Mouse (Mus musculus) hindbrain, postnatal 0 days (tissue): ENCODE measurements around the gene Ror2. TPM values are rescaled to one million over a fixed set of nuclear protein-coding genes. Genes with fewer than 3 reads are reported as not detected.

Source experiments
- ATAC-seq: fragments of 200-750 bp; cut with Nextera tagmentation; 2 replicates; pipeline ENCODE4 v1.8.0; 2017; ENCODE audit warnings: mild to moderate bottlenecking, moderate TSS enrichment, moderate library complexity
- DNase-seq: peaks from one replicate; pipeline ENCODE4 v3.0.0-alpha.2; 2015; ENCODE audit warnings: low spot score
- H3K27ac ChIP-seq: fragments of 300-500 bp; sonication (generic); 2 replicates; pipeline ENCODE4 v1.5.1; 2014; ENCODE audit warnings: mild to moderate bottlenecking
- H3K27me3 ChIP-seq: fragments of 300-500 bp; sonication (generic); 2 replicates; pipeline ENCODE4 v1.6.1; 2014; ENCODE audit warnings: low read length, mixed read lengths; ENCODE audit not compliant: insufficient read depth
- H3K36me3 ChIP-seq: fragments of 300-500 bp; sonication (generic); 2 replicates; pipeline ENCODE4 v1.6.1; 2014; ENCODE audit warnings: low read length, mixed read lengths; ENCODE audit not compliant: insufficient read depth
- H3K4me1 ChIP-seq: fragments of 300-500 bp; sonication (generic); 2 replicates; pipeline ENCODE4 v1.6.1; 2014; ENCODE audit warnings: antibody characterized with exemption, low read length, mixed read lengths; ENCODE audit not compliant: insufficient read depth
- H3K4me2 ChIP-seq: fragments of 300-500 bp; sonication (generic); 2 replicates; pipeline ENCODE4 v1.6.1; 2014; ENCODE audit warnings: low read depth, mild to moderate bottlenecking, low read length, moderate library complexity, mixed read lengths
- H3K4me3 ChIP-seq: fragments of 300-500 bp; sonication (generic); 2 replicates; pipeline ENCODE4 v1.5.1; 2014; ENCODE audit warnings: low read length
- H3K9ac ChIP-seq: fragments of 300-500 bp; sonication (generic); replicated peaks from 2 replicates; pipeline ENCODE4 v1.6.1; 2014; ENCODE audit warnings: mild to moderate bottlenecking, low read length, moderate library complexity, mixed read lengths
- H3K9me3 ChIP-seq: fragments of 300-500 bp; sonication (generic); 2 replicates; pipeline ENCODE4 v1.6.1; 2016; ENCODE audit warnings: low read length, mixed read lengths
- CTCF ChIP-seq: IDR thresholded peaks from 2 replicates; pipeline ENCODE4 v1.5.1; 2016; ENCODE audit warnings: antibody characterized with exemption, control low read depth, low read depth
- WGBS: fragments of 180-500 bp; shearing (Covaris S2); extraction: QIAGEN DNeasy Blood & Tissue Kit; methylation state at CpG from one replicate; pipeline ENCODE4 v1.1.7; 2014; 5-methylcytosine and 5-hydroxymethylcytosine counted together
- polyA plus RNA-seq: library from polyadenylated mRNA; unstranded; fragments of >200 nt; fragmentation: Nextera tagmentation; extraction: Ambion mirVana; gene quantifications from 2 replicates; pipeline ENCODE4 v1.2.1, GENCODE M21; 2015
- total RNA-seq: library from RNA; depleted of rRNA; stranded (reverse); fragments of >200 nt; gene quantifications from 2 replicates; pipeline ENCODE4 v1.2.3, GENCODE M21; 2014

Ror2 gene
- total and polyA plus RNA-seq, 2 experiments from 2014 or later: 2.5 to 7.5 TPM

GRCm38 (mm10) chr13:53125627-53126026 lies 160.3 kb downstream of the Ror2 start:
- Histone ChIP-seq H3K4me2 (no peak overlapping the region), H3K9me3 (no peaks in the 10 kb centered on the region), H3K27ac (no peak overlapping the region), H3K4me3 (no peak overlapping the region), H3K27me3 (no peaks in the 10 kb centered on the region), H3K4me1 (peaks cover 3% of the 10 kb centered on the region), H3K9ac (no peak overlapping the region), H3K36me3 (no peaks in the 10 kb centered on the region)
- no peak for TF ChIP-seq CTCF
- no peak for DNase-seq
- no peak for ATAC-seq
- WGBS: 82% methylated on average over 5 of the region's 5 CpGs

GRCm38 (mm10) chr13:53122085-53122484 lies 163.8 kb downstream of the Ror2 start:
- no peaks in the 10 kb centered on the region for H3K9me3 ChIP-seq
- no peaks in the 10 kb centered on the region for H3K36me3 ChIP-seq
- no peak overlapping the region for H3K9ac ChIP-seq
- 71% methylated on average over 8 of the region's 8 CpGs for whole genome bisulfite sequencing
- no peak overlapping the region for H3K4me2 ChIP-seq
- TF ChIP-seq CTCF: no peak
- peaks cover 6% of the 10 kb centered on the region for H3K4me1 ChIP-seq
- ATAC-seq (no peak), DNase-seq (peak; percentile 34)
- H3K27ac ChIP-seq: no peak overlapping the region
- H3K27me3 ChIP-seq: no peaks in the 10 kb centered on the region
- no peak overlapping the region for H3K4me3 ChIP-seq

GRCm38 (mm10) chr13:53120906-53121305 lies 165.0 kb downstream of the Ror2 start:
- H3K4me2 ChIP-seq: peak overlapping the region; percentile 5; the same call in 1 of the 2 replicates
- ATAC-seq: peak; percentile 69

DNA sequence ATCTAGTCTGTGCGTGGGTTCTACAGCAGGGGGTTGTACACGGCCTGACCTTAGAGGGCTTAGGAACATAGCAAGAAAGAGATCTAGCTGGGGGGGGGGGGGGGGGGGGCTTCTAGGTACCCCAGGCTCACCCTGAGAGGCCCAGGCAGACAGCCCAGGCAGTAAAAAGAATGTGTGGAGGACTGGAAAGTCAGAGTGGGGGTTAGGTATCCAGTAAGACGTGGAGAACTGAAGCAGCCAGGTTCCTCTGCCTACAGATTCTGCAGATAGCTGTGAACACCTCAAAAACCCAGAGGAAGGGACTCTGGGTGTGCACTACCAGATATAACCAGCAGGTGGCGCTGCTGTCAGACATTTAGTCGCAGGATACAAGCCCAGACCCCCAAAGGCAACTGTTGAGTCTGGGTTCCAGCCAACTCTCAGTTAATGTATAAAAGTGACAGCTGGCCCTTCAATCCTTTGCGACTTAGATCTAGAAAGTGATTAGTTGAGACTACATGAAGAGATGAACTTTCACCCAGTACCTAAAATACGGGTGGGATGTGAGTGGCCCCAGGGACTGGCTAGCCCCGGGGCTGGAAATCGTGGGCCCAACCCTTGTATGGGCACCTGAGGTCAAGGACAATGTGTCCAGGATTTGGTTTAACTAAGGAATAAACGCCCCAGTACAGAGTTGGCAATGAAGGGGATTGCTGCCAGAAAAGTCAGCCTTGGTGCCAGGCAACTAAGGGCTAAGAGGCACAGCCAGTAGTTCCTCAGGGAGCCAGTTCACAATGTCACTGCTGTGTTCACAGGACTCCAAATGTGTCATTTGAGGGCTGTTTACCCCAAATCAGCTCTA lies 166.1 kb downstream of the Ror2 start:
- peak; percentile 97 for TF ChIP-seq CTCF
- Histone ChIP-seq H3K4me2 (no peak overlapping the region), H3K27me3 (no peaks in the 10 kb centered on the region), H3K9me3 (no peaks in the 10 kb centered on the region), H3K9ac (no peak overlapping the region), H3K4me1 (peaks cover 6% of the 10 kb centered on the region), H3K27ac (no peak overlapping the region), H3K4me3 (no peak overlapping the region), H3K36me3 (no peaks in the 10 kb centered on the region)
- DNase-seq (peak; percentile 96), ATAC-seq (peak; percentile 64)
- WGBS: 27% methylated on average over 10 of the region's 10 CpGs

More at GRCm38 (mm10) chr13:53120906-53121305, 165.0 kb downstream of the Ror2 start:
- Histone ChIP-seq H3K36me3 (no peaks in the 10 kb centered on the region), H3K9ac (no peak overlapping the region), H3K9me3 (no peaks in the 10 kb centered on the region), H3K27me3 (no peaks in the 10 kb centered on the region), H3K27ac (no peak overlapping the region), H3K4me3 (no peak overlapping the region), H3K4me1 (peaks cover 6% of the 10 kb centered on the region)
- TF ChIP-seq CTCF: no peak
- 13% methylated on average over 11 of the region's 11 CpGs for WGBS
- peak; percentile 73 for DNase-seq

- no peak overlapping the region for H3K27ac ChIP-seq
- DNase-seq (no peak), ATAC-seq (no peak)
- H3K4me3 ChIP-seq: no peak overlapping the region
- H3K36me3 ChIP-seq: no peaks in the 10 kb centered on the region
- WGBS: 90% methylated on average over 13 of the region's 13 CpGs
- H3K27me3 ChIP-seq: no peaks in the 10 kb centered on the region
- no peak overlapping the region for H3K4me2 ChIP-seq
- no peaks in the 10 kb centered on the region for H3K9me3 ChIP-seq
- H3K4me1 ChIP-seq: peaks cover 6% of the 10 kb centered on the region
- TF ChIP-seq CTCF: peak; percentile 46
- H3K9ac ChIP-seq: no peak overlapping the region
Observed at GRCm38 (mm10) chr13:53118398-53118797, 167.5 kb downstream of the Ror2 start.

DNA sequence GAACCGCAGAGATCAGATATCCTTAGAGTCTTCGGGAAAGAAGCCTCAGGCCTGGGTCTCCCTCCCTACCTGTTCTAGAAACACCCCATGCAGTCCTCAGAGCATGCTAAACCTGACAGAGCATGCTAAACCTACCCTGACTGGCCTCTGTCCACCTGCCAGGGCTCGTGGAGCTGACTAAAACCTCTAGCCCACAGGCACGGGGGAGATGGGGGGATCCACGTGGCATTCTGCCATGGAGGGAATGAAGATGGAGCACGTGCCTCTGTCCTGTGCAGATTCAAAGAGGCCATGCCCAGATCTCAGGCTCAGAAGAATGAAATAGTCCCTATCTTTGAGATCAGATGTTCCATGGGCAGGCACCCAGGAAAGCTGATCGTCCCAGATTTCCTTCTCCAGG lies 168.0 kb downstream of the Ror2 start:
- no peak overlapping the region for H3K4me2 ChIP-seq
- no peak overlapping the region for H3K9ac ChIP-seq
- DNase-seq (no peak), ATAC-seq (no peak)
- H3K27ac ChIP-seq: no peak overlapping the region
- TF ChIP-seq CTCF: no peak
- 72% methylated on average over 7 of the region's 7 CpGs for WGBS
- no peaks in the 10 kb centered on the region for H3K36me3 ChIP-seq
- no peak overlapping the region for H3K4me3 ChIP-seq
- H3K27me3 ChIP-seq: no peaks in the 10 kb centered on the region
- H3K4me1 ChIP-seq: peaks cover 6% of the 10 kb centered on the region
- no peaks in the 10 kb centered on the region for H3K9me3 ChIP-seq

DNA sequence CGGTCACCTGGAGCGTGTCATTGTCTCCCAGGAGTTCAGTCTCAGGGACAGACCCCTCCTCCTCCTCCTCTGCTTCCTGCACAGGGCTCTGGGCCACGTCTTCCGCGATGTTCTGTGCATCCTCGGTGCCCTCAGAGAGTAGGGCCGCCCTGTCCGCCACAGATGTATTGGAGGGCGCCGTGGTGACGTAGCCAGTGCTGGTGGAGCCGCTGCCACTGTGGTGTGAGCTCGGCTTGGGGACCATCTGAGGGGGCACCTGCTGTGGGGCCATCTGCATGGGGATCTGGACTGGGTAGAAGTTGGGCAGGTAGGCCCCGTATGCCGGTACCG lies 175.7 kb downstream of the Ror2 start:
- WGBS: 72% methylated on average over 16 of the region's 16 CpGs
- no peak for ATAC-seq
- H3K4me2 ChIP-seq: no peak overlapping the region

More for the DNA sequence above, 175.7 kb downstream of the Ror2 start:
- TF ChIP-seq CTCF: no peak
- Histone ChIP-seq H3K9me3 (no peaks in the 10 kb centered on the region), H3K27me3 (no peaks in the 10 kb centered on the region), H3K4me3 (no peak overlapping the region), H3K9ac (no peak overlapping the region), H3K36me3 (no peaks in the 10 kb centered on the region), H3K4me1 (no peaks in the 10 kb centered on the region), H3K27ac (no peak overlapping the region)
- DNase-seq: no peak
